Mouse (Mus musculus) adrenal gland, postnatal 10 days (tissue): Measurements from ENCODE around the gene Pdzd4. TPM values are rescaled to one million over a fixed set of nuclear protein-coding genes. Genes with fewer than 3 reads are reported as not detected.

ENCODE experiments used
- DNase-seq: peaks from one replicate; pipeline ENCODE4 v3.0.0; 2021; ENCODE audit warnings: mixed read lengths
- long read RNA-seq, 2 experiments: library from polyadenylated mRNA; stranded (forward); transcript quantifications; one replicate each; pipeline ENCODE4 v2.0.0; 2021
- total RNA-seq, 2 experiments: library from RNA; stranded (reverse); gene quantifications; 2 replicates each; pipeline ENCODE4 v1.2.3; 2021

Gene Pdzd4
- 1 to 10 TPM; 5.1 to 5.9 TPM for total RNA-seq
- long read RNA-seq, experiment 1 = 0 reads
- long read RNA-seq, experiment 2, partial matches to known transcripts = 0 of 1 reads
- long read RNA-seq, experiment 2, other reads (novel, unspliced or antisense) = 1 of 1 reads

GRCm38 (mm10) chrX:73824185-73825151 is at the start of gene Pdzd4:
Gene Pdzd4, minus strand, starts transcription at chrX:73824969.
- DNase-seq = peak; percentile 66

GRCm38 (mm10) chrX:73871956-73872355 is 47.2 kb upstream of the Pdzd4 start:
- DNase-seq = no peak

GRCm38 (mm10) chrX:73871474-73871873 is 46.7 kb upstream of the Pdzd4 start:
- DNase-seq = no peak

- peak; percentile 55 for DNase-seq
Observed at GRCm38 (mm10) chrX:73869334-73869733, 44.6 kb upstream of the Pdzd4 start.

- DNase-seq = no peak
Observed at GRCm38 (mm10) chrX:73867852-73868251, 43.1 kb upstream of the Pdzd4 start.

GRCm38 (mm10) chrX:73867256-73867655 is 42.5 kb upstream of the Pdzd4 start:
- DNase-seq = no peak

- DNase-seq = no peak
Observed at GRCm38 (mm10) chrX:73864692-73865091, 39.9 kb upstream of the Pdzd4 start.

GRCm38 (mm10) chrX:73855087-73855408 is 30.3 kb upstream of the Pdzd4 start:
- DNase-seq = no peak

GRCm38 (mm10) chrX:73854326-73855086 is 29.7 kb upstream of the Pdzd4 start:
- no peak for DNase-seq

GRCm38 (mm10) chrX:73836691-73837090 is 11.9 kb upstream of the Pdzd4 start:
- no peak for DNase-seq

- DNase-seq = no peak
Observed at GRCm38 (mm10) chrX:73835731-73836130, 11.0 kb upstream of the Pdzd4 start.

- DNase-seq = no peak
Observed at GRCm38 (mm10) chrX:73823747-73824146, 1.0 kb downstream of the Pdzd4 start.

GRCm38 (mm10) chrX:73816596-73817314 is 8.0 kb downstream of the Pdzd4 start:
- DNase-seq = no peak

- DNase-seq = no peak
Observed at GRCm38 (mm10) chrX:73815072-73815471, 9.7 kb downstream of the Pdzd4 start.

GRCm38 (mm10) chrX:73805814-73806213 is 19.0 kb downstream of the Pdzd4 start:
- no peak for DNase-seq

- peak; percentile 84 for DNase-seq
Observed at GRCm38 (mm10) chrX:73798502-73798901, 26.3 kb downstream of the Pdzd4 start.

- no peak for DNase-seq
Observed at GRCm38 (mm10) chrX:73797511-73797910, 27.3 kb downstream of the Pdzd4 start.

- no peak for DNase-seq
Observed at GRCm38 (mm10) chrX:73793505-73793904, 31.3 kb downstream of the Pdzd4 start.

GRCm38 (mm10) chrX:73793039-73793438 is 31.7 kb downstream of the Pdzd4 start:
- no peak for DNase-seq

GRCm38 (mm10) chrX:73788501-73788900 is 36.3 kb downstream of the Pdzd4 start:
- DNase-seq = no peak

- no peak for DNase-seq
Observed at GRCm38 (mm10) chrX:73787225-73787558, 37.6 kb downstream of the Pdzd4 start.
